Mouse (Mus musculus): ENCODE measurements around the gene Bbs9.

DNA sequence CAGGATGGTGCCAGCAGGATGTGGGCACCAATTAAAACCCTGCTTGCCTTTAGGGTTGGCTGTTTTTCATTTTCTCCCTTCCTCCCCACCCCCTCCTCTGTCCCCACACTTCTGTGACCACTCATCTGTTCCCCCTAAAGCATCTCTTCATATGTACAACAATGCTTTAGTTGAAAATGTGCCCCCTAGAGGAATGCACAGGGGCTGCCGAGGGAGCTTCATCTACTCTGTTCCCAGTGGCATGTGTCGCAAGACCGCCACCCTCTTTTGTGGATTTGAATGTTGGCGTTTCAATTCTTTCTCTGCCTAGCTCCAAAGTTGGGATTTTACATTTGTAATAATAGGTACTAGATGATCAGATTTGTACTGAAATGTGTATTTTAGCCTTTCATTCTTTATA lies 204.0 kb downstream of the Bbs9 start:
- TF ChIP-seq POLR2A (IDR thresholded peaks at IDR 0.05; ENCODE audit: insufficient read depth, low read length) = no peak
- no peak for TF ChIP-seq CTCF (IDR thresholded peaks at IDR 0.05; ENCODE audit: low read depth, low read length)

All from ES-Bruce4 (cell line).